Mouse (Mus musculus) lung, postnatal 0 days (tissue): ENCODE results near the gene Sipa1l3.

Experiments used
- CTCF ChIP-seq: IDR thresholded peaks from 2 replicates; pipeline ENCODE4 v1.5.1; 2016; ENCODE audit warnings: antibody characterized with exemption, mild to moderate bottlenecking
- EP300 ChIP-seq: IDR thresholded peaks from 2 replicates; pipeline ENCODE4 v1.6.1; 2016; ENCODE audit warnings: antibody characterized with exemption, mild to moderate bottlenecking, control low read depth

- TF ChIP-seq CTCF (no peak), EP300 (no peak)
Observed at GRCm38 (mm10) chr7:29515652-29516051, 2.8 kb downstream of the Sipa1l3 start.
